Mouse (Mus musculus) myocyte (in vitro differentiated cells): Measurements from ENCODE around the gene Rsad1. TPM values are rescaled to one million over a fixed set of nuclear protein-coding genes. Genes with fewer than 3 reads are reported as not detected.

Experiments used
- H3K27me3 ChIP-seq: one replicate; pipeline ENCODE4 v1.6.1; 2011; ENCODE audit not compliant: control insufficient read depth, insufficient read depth, insufficient read length
- H3K36me3 ChIP-seq: one replicate; pipeline ENCODE4 v1.6.1; 2011; ENCODE audit not compliant: control insufficient read depth, insufficient read depth
- H3K4me2 ChIP-seq: one replicate; pipeline ENCODE4 v1.6.1; 2011; ENCODE audit warnings: low read depth, control low read depth
- H3K4me3 ChIP-seq: one replicate; pipeline ENCODE4 v1.5.1; 2011; ENCODE audit warnings: mild to moderate bottlenecking, control low read depth, moderate library complexity
- H3K79me2 ChIP-seq: one replicate; pipeline ENCODE4 v1.6.1; 2011; ENCODE audit not compliant: control insufficient read depth, insufficient read depth
- H3ac ChIP-seq: one replicate; pipeline ENCODE4 v1.6.1; 2011; ENCODE audit not compliant: control insufficient read depth, insufficient read length
- CEBPB ChIP-seq: IDR thresholded peaks from 2 replicates; pipeline ENCODE4 v1.6.1; 2011; ENCODE audit warnings: mild to moderate bottlenecking, moderate library complexity; ENCODE audit not compliant: poor library complexity, insufficient read depth, severe bottlenecking
- E2F4 ChIP-seq: IDR thresholded peaks from one replicate; pipeline ENCODE4 v1.6.1; 2011; ENCODE audit warnings: mild to moderate bottlenecking, control low read depth, moderate library complexity; ENCODE audit not compliant: insufficient read depth
- MAX ChIP-seq: IDR thresholded peaks from one replicate; pipeline ENCODE4 v1.6.1; 2011; ENCODE audit warnings: low read depth, mild to moderate bottlenecking, control low read depth
- MYOD1 ChIP-seq, 3 experiments: IDR thresholded peaks; one replicate each; pipeline ENCODE4 v1.6.1; 2011; ENCODE audit warnings: control low read depth in 2 of 3, low read depth in 2 of 3, mild to moderate bottlenecking in 2 of 3, moderate library complexity in 1 of 3; ENCODE audit not compliant: insufficient read length in 2 of 3, control insufficient read depth in 1 of 3
- MYOG ChIP-seq, 3 experiments: IDR thresholded peaks; one replicate each; pipeline ENCODE4 v1.6.1; 2011; ENCODE audit warnings: control low read depth in 2 of 3, low read depth in 2 of 3, mild to moderate bottlenecking in 2 of 3; ENCODE audit not compliant: insufficient read length in 2 of 3, control insufficient read depth in 1 of 3, insufficient read depth in 1 of 3
- POLR2A ChIP-seq: IDR thresholded peaks from one replicate; pipeline ENCODE4 v1.6.1; 2011; ENCODE audit warnings: low read depth, mild to moderate bottlenecking, control low read depth, moderate library complexity; ENCODE audit not compliant: insufficient read length
- POLR2AphosphoS2 ChIP-seq: IDR thresholded peaks from one replicate; pipeline ENCODE4 v1.6.1; 2011; ENCODE audit warnings: low read depth, control low read depth; ENCODE audit not compliant: insufficient read length
- REST ChIP-seq: IDR thresholded peaks from one replicate; pipeline ENCODE4 v1.6.1; 2011; ENCODE audit warnings: mild to moderate bottlenecking, control low read depth, moderate library complexity; ENCODE audit not compliant: insufficient read depth, insufficient read length
- SRF ChIP-seq: IDR thresholded peaks from one replicate; pipeline ENCODE4 v1.6.1; 2011; ENCODE audit warnings: low read depth; ENCODE audit not compliant: control insufficient read depth, insufficient read length
- TCF12 ChIP-seq: IDR thresholded peaks from one replicate; pipeline ENCODE4 v1.6.1; 2011; ENCODE audit warnings: mild to moderate bottlenecking, control low read depth; ENCODE audit not compliant: poor library complexity, insufficient read depth, severe bottlenecking
- TCF3 ChIP-seq: IDR thresholded peaks from one replicate; pipeline ENCODE4 v1.6.1; 2011; ENCODE audit warnings: low read depth, control low read depth; ENCODE audit not compliant: insufficient read length
- USF1 ChIP-seq: IDR thresholded peaks from one replicate; pipeline ENCODE4 v1.6.1; 2011; ENCODE audit warnings: low read depth, mild to moderate bottlenecking, control low read depth, moderate library complexity
- polyA plus RNA-seq: library from polyadenylated mRNA; unstranded; fragments of >200 nt; fragmentation: generic; extraction: Trizol; gene quantifications from one replicate; pipeline ENCODE4 v1.2.1, GENCODE M21; 2012; ENCODE audit warnings: missing spikeins

The Rsad1 gene
- polyA plus RNA-seq, 1 experiment = 3.7 TPM

- Histone ChIP-seq H3K79me2 (no peaks in the 10 kb centered on the region), H3K36me3 (no peaks in the 10 kb centered on the region), H3ac (no peak overlapping the region), H3K4me3 (no peak overlapping the region), H3K27me3 (no peaks in the 10 kb centered on the region), H3K4me2 (no peak overlapping the region)
- TF ChIP-seq CEBPB (no peak), SRF (no peak), TCF3 (no peak), MYOG (IDR thresholded peaks at IDR 0.05; ENCODE audit: control insufficient read depth in 1 of 3, insufficient read depth in 1 of 3, insufficient read length in 2 of 3, low read depth in 2 of 3) (no peak), REST (no peak), POLR2AphosphoS2 (no peak), E2F4 (no peak), MAX (no peak), TCF12 (no peak), USF1 (no peak), MYOD1 (IDR thresholded peaks at IDR 0.05; ENCODE audit: control insufficient read depth in 1 of 3, insufficient read length in 2 of 3, low read depth in 2 of 3) (no peak), POLR2A (no peak)
Observed at GRCm38 (mm10) chr11:94574560-94574959, 25.5 kb upstream of the Rsad1 start.

- no peaks in the 10 kb centered on the region for H3K27me3 ChIP-seq
- TF ChIP-seq USF1 (no peak), REST (no peak), TCF3 (no peak), MAX (no peak), E2F4 (no peak)
- H3K79me2 ChIP-seq = no peaks in the 10 kb centered on the region
- no peaks in the 10 kb centered on the region for H3K36me3 ChIP-seq
- no peak overlapping the region for H3K4me2 ChIP-seq
- no peak overlapping the region for H3K4me3 ChIP-seq
- no peak overlapping the region for H3ac ChIP-seq
Observed at GRCm38 (mm10) chr11:94571850-94572249, 22.8 kb upstream of the Rsad1 start.

GRCm38 (mm10) chr11:94570612-94571011, 21.6 kb upstream of the Rsad1 start:
- H3K36me3 ChIP-seq = no peaks in the 10 kb centered on the region
- no peaks in the 10 kb centered on the region for H3K79me2 ChIP-seq
- no peaks in the 10 kb centered on the region for H3K27me3 ChIP-seq
- no peak overlapping the region for H3K4me2 ChIP-seq
- H3ac ChIP-seq = no peak overlapping the region
- H3K4me3 ChIP-seq = no peak overlapping the region
- no peak for TF ChIP-seq MYOD1 (IDR thresholded peaks at IDR 0.05; ENCODE audit: control insufficient read depth in 1 of 3, insufficient read length in 2 of 3, low read depth in 2 of 3)
- TF ChIP-seq REST = no peak
- TF ChIP-seq POLR2AphosphoS2 = no peak
- TF ChIP-seq USF1 = no peak
- TF ChIP-seq CEBPB = no peak
- no peak for TF ChIP-seq TCF12
- TF ChIP-seq E2F4 = no peak
- TF ChIP-seq MAX = no peak
- TF ChIP-seq MYOG (IDR thresholded peaks at IDR 0.05; ENCODE audit: control insufficient read depth in 1 of 3, insufficient read depth in 1 of 3, insufficient read length in 2 of 3, low read depth in 2 of 3) = no peak
- TF ChIP-seq POLR2A = no peak
- no peak for TF ChIP-seq TCF3

GRCm38 (mm10) chr11:94567326-94567725, 18.3 kb upstream of the Rsad1 start:
- H3K36me3 ChIP-seq = no peaks in the 10 kb centered on the region
- no peak overlapping the region for H3ac ChIP-seq
- H3K79me2 ChIP-seq = no peaks in the 10 kb centered on the region
- H3K27me3 ChIP-seq = no peaks in the 10 kb centered on the region
- no peak for TF ChIP-seq MAX
- TF ChIP-seq POLR2AphosphoS2 = no peak
- no peak for TF ChIP-seq E2F4
- TF ChIP-seq POLR2A = no peak
- TF ChIP-seq USF1 = no peak
- TF ChIP-seq SRF = no peak
- no peak for TF ChIP-seq TCF12
- no peak for TF ChIP-seq TCF3
- no peak for TF ChIP-seq CEBPB
- TF ChIP-seq REST = no peak
- TF ChIP-seq MYOG (IDR thresholded peaks at IDR 0.05; ENCODE audit: control insufficient read depth in 1 of 3, insufficient read depth in 1 of 3, insufficient read length in 2 of 3, low read depth in 2 of 3) = no peak
- TF ChIP-seq MYOD1 (IDR thresholded peaks at IDR 0.05; ENCODE audit: control insufficient read depth in 1 of 3, insufficient read length in 2 of 3, low read depth in 2 of 3) = no peak
- no peak overlapping the region for H3K4me2 ChIP-seq
- no peak overlapping the region for H3K4me3 ChIP-seq

GRCm38 (mm10) chr11:94566534-94566933, 17.5 kb upstream of the Rsad1 start:
- Histone ChIP-seq H3K79me2 (no peaks in the 10 kb centered on the region), H3K36me3 (no peaks in the 10 kb centered on the region), H3K4me3 (no peak overlapping the region), H3K27me3 (no peaks in the 10 kb centered on the region), H3ac (no peak overlapping the region), H3K4me2 (no peak overlapping the region)
- TF ChIP-seq TCF3 = no peak
- TF ChIP-seq TCF12 = no peak
- TF ChIP-seq CEBPB = no peak
- TF ChIP-seq REST = no peak
- no peak for TF ChIP-seq SRF
- TF ChIP-seq MYOG (IDR thresholded peaks at IDR 0.05; ENCODE audit: control insufficient read depth in 1 of 3, insufficient read depth in 1 of 3, insufficient read length in 2 of 3, low read depth in 2 of 3) = no peak
- no peak for TF ChIP-seq MYOD1 (IDR thresholded peaks at IDR 0.05; ENCODE audit: control insufficient read depth in 1 of 3, insufficient read length in 2 of 3, low read depth in 2 of 3)
- TF ChIP-seq POLR2AphosphoS2 = no peak
